Mouse (Mus musculus) G1E (cell line): ENCODE data around the gene Abcb8. TPM values are rescaled to one million over a fixed set of nuclear protein-coding genes. Genes with fewer than 3 reads are reported as not detected.

Experiments used
- ATAC-seq: 2 replicates; pipeline ENCODE4 v1.8.0; 2016; ENCODE audit warnings: mild to moderate bottlenecking; ENCODE audit not compliant: insufficient number of reproducible peaks, poor library complexity, low FRiP score, severe bottlenecking; ENCODE audit errors: extremely low read depth
- DNase-seq: peaks from one replicate; pipeline ENCODE4 v3.0.0; 2012; ENCODE audit warnings: low spot score
- H3K27me3 ChIP-seq: 2 replicates; pipeline ENCODE4 v1.6.1; 2012; ENCODE audit warnings: mild to moderate bottlenecking, low read length, inconsistent platforms; ENCODE audit not compliant: insufficient read depth
- H3K36me3 ChIP-seq: replicated peaks from 2 replicates; pipeline ENCODE3; 2012; ENCODE audit warnings: mild to moderate bottlenecking, inconsistent platforms
- H3K4me1 ChIP-seq: 2 replicates; pipeline ENCODE4 v1.6.1; 2012; ENCODE audit warnings: low read depth, low read length, inconsistent platforms, mixed read lengths; ENCODE audit not compliant: insufficient read depth
- H3K4me3 ChIP-seq: 2 replicates; pipeline ENCODE4 v1.5.1; 2012; ENCODE audit warnings: low read depth, mild to moderate bottlenecking, inconsistent platforms, low read length, moderate library complexity, mixed read lengths
- H3K9me3 ChIP-seq: replicated peaks from 2 replicates; pipeline ENCODE4 v1.6.1; 2012; ENCODE audit warnings: inconsistent platforms
- CTCF ChIP-seq: IDR thresholded peaks from 2 replicates; pipeline ENCODE4 v1.5.1; 2012; ENCODE audit warnings: low read depth, low read length, inconsistent platforms, mixed read lengths
- GATA1 ChIP-seq: IDR thresholded peaks from 2 replicates; pipeline ENCODE4 v1.6.1; 2012; ENCODE audit warnings: borderline replicate concordance, low read length, inconsistent platforms, mixed read lengths
- GATA2 ChIP-seq: IDR thresholded peaks from 2 replicates; pipeline ENCODE4 v1.6.1; 2012; ENCODE audit warnings: low read depth, low read length, inconsistent platforms, borderline replicate concordance
- POLR2AphosphoS5 ChIP-seq: IDR thresholded peaks from 2 replicates; pipeline ENCODE4 v1.6.1; 2012; ENCODE audit warnings: low read depth, low read length, inconsistent platforms; ENCODE audit not compliant: insufficient replicate concordance
- TAL1 ChIP-seq: conservative IDR thresholded peaks from 2 replicates; pipeline ENCODE4 v1.6.1; 2012; ENCODE audit warnings: low read depth, low read length, inconsistent platforms, mixed read lengths
- polyA plus RNA-seq: library from polyadenylated mRNA; stranded (reverse); fragments of >175 nt; gene quantifications from 2 replicates; pipeline ENCODE4 v1.2.3, GENCODE M21; 2012
- total RNA-seq, 2 experiments: library from RNA; stranded (forward) in 1 of 2; stranded (reverse) in 1 of 2; fragments of 200-1000 nt in 1 of 2; fragments of >200 nt in 1 of 2; fragmentation: Nextera tagmentation in 1 of 2; gene quantifications; 2 replicates each; pipeline ENCODE4 v1.2.3; 2014 to 2017

Abcb8 gene
- total and polyA plus RNA-seq, 3 experiments, result 13.5 to 43.6 (median 15.4) TPM

- peak; percentile 47 for DNase-seq
Observed at GRCm38 (mm10) chr5:24426556-24427284, 33.3 kb downstream of the Abcb8 start.

GRCm38 (mm10) chr5:24427285-24427633 is 33.8 kb downstream of the Abcb8 start:
- Histone ChIP-seq H3K4me1 (peaks cover 57% of the 10 kb centered on the region), H3K4me3 (no peak overlapping the region; the same call in 1 of the 2 replicates), H3K9me3 (no peaks in the 10 kb centered on the region), H3K27me3 (no peaks in the 10 kb centered on the region), H3K36me3 (peaks cover 49% of the 10 kb centered on the region)
- TF ChIP-seq TAL1 (no peak), CTCF (no peak), GATA1 (no peak), POLR2AphosphoS5 (no peak), GATA2 (no peak)
- no peak for ATAC-seq
- no peak for DNase-seq

More at GRCm38 (mm10) chr5:24426556-24427284, 33.3 kb downstream of the Abcb8 start:
- no peak for ATAC-seq
- H3K36me3 ChIP-seq, result peaks cover 49% of the 10 kb centered on the region
- H3K9me3 ChIP-seq, result no peaks in the 10 kb centered on the region
- H3K27me3 ChIP-seq, result no peaks in the 10 kb centered on the region
- H3K4me3 ChIP-seq, result peak overlapping the region; percentile 74; the same call in 1 of the 2 replicates
- H3K4me1 ChIP-seq, result peaks cover 58% of the 10 kb centered on the region
- TF ChIP-seq TAL1 (no peak), POLR2AphosphoS5 (no peak), CTCF (no peak), GATA1 (no peak), GATA2 (no peak)

GRCm38 (mm10) chr5:24427981-24428402 is 34.5 kb downstream of the Abcb8 start:
- ATAC-seq (no peak), DNase-seq (peak; percentile 60)
- Histone ChIP-seq H3K27me3 (no peaks in the 10 kb centered on the region), H3K9me3 (no peaks in the 10 kb centered on the region), H3K4me1 (peaks cover 50% of the 10 kb centered on the region), H3K36me3 (peaks cover 56% of the 10 kb centered on the region), H3K4me3 (peak overlapping the region; percentile 51; the same call in 1 of the 2 replicates)
- no peak for TF ChIP-seq GATA2
- TF ChIP-seq POLR2AphosphoS5, result no peak
- no peak for TF ChIP-seq TAL1

- no peak for TF ChIP-seq GATA2
- TF ChIP-seq TAL1, result no peak
- no peak for TF ChIP-seq POLR2AphosphoS5
- no peak for TF ChIP-seq CTCF
- no peak for TF ChIP-seq GATA1
- ATAC-seq, result no peak
- H3K27me3 ChIP-seq, result no peaks in the 10 kb centered on the region
- H3K4me1 ChIP-seq, result peaks cover 48% of the 10 kb centered on the region
- peaks cover 62% of the 10 kb centered on the region for H3K36me3 ChIP-seq
- peak overlapping the region; percentile 51; the same call in 1 of the 2 replicates for H3K4me3 ChIP-seq
- no peak for DNase-seq
- H3K9me3 ChIP-seq, result no peaks in the 10 kb centered on the region
Observed at GRCm38 (mm10) chr5:24428596-24428995, 35.1 kb downstream of the Abcb8 start.

- no peak for DNase-seq
- H3K36me3 ChIP-seq, result peaks cover 94% of the 10 kb centered on the region
- TF ChIP-seq POLR2AphosphoS5, result no peak
- TF ChIP-seq GATA2, result no peak
- no peak for TF ChIP-seq GATA1
- no peak for TF ChIP-seq CTCF
- TF ChIP-seq TAL1, result no peak
Observed at GRCm38 (mm10) chr5:24433993-24434392, 40.5 kb downstream of the Abcb8 start.

GRCm38 (mm10) chr5:24441187-24441586 is 47.7 kb downstream of the Abcb8 start:
- Histone ChIP-seq H3K4me3 (no peak overlapping the region), H3K36me3 (peaks cover 81% of the 10 kb centered on the region), H3K27me3 (no peaks in the 10 kb centered on the region), H3K9me3 (no peaks in the 10 kb centered on the region), H3K4me1 (peaks cover 45% of the 10 kb centered on the region)
- no peak for DNase-seq
- TF ChIP-seq POLR2AphosphoS5, result no peak
- TF ChIP-seq GATA2, result no peak
- no peak for TF ChIP-seq CTCF
- no peak for TF ChIP-seq TAL1
- no peak for TF ChIP-seq GATA1
- no peak for ATAC-seq

More at GRCm38 (mm10) chr5:24433993-24434392, 40.5 kb downstream of the Abcb8 start:
- Histone ChIP-seq H3K4me3 (no peak overlapping the region), H3K27me3 (no peaks in the 10 kb centered on the region), H3K9me3 (no peaks in the 10 kb centered on the region), H3K4me1 (no peaks in the 10 kb centered on the region)
- no peak for ATAC-seq
